Mouse (Mus musculus) retina, postnatal 7 days (tissue): Measurements from ENCODE around the gene Gabpb2.

Experiments used
- DNase-seq: peaks from one replicate; pipeline ENCODE4 v3.0.0-alpha.2; 2012; ENCODE audit warnings: low read depth, low spot score

Gene Gabpb2

GRCm38 (mm10) chr3:95195772-95196171 is 21.9 kb downstream of the Gabpb2 start:
- no peak for DNase-seq

GRCm38 (mm10) chr3:95194721-95195135 is 23.0 kb downstream of the Gabpb2 start:
- DNase-seq: no peak

GRCm38 (mm10) chr3:95186888-95187287 is 30.8 kb downstream of the Gabpb2 start:
- DNase-seq: no peak

- no peak for DNase-seq
Measured at GRCm38 (mm10) chr3:95186100-95186499, 31.6 kb downstream of the Gabpb2 start.

- DNase-seq: no peak
Measured at GRCm38 (mm10) chr3:95184796-95185577, 32.7 kb downstream of the Gabpb2 start.

- no peak for DNase-seq
Measured at GRCm38 (mm10) chr3:95181841-95182240, 35.9 kb downstream of the Gabpb2 start.

- DNase-seq: no peak
Measured at GRCm38 (mm10) chr3:95179890-95180289, 37.8 kb downstream of the Gabpb2 start.

- no peak for DNase-seq
Measured at GRCm38 (mm10) chr3:95178948-95179347, 38.8 kb downstream of the Gabpb2 start.

- no peak for DNase-seq
Measured at GRCm38 (mm10) chr3:95177583-95177982, 40.1 kb downstream of the Gabpb2 start.

- no peak for DNase-seq
Measured at GRCm38 (mm10) chr3:95176500-95176899, 41.2 kb downstream of the Gabpb2 start.

- peak; percentile 65 for DNase-seq
Measured at GRCm38 (mm10) chr3:95174011-95174592, 43.6 kb downstream of the Gabpb2 start.

GRCm38 (mm10) chr3:95173256-95173949 is 44.3 kb downstream of the Gabpb2 start:
- no peak for DNase-seq

- no peak for DNase-seq
Measured at GRCm38 (mm10) chr3:95172526-95173255, 45.0 kb downstream of the Gabpb2 start.

GRCm38 (mm10) chr3:95171105-95171504 is 46.6 kb downstream of the Gabpb2 start:
- no peak for DNase-seq

- DNase-seq: no peak
Measured at GRCm38 (mm10) chr3:95169996-95170395, 47.7 kb downstream of the Gabpb2 start.

- DNase-seq: no peak
Measured at GRCm38 (mm10) chr3:95164840-95165239, 52.9 kb downstream of the Gabpb2 start.

GRCm38 (mm10) chr3:95164256-95164550 is 53.5 kb downstream of the Gabpb2 start:
- no peak for DNase-seq

GRCm38 (mm10) chr3:95163419-95164255 is 54.1 kb downstream of the Gabpb2 start:
- no peak for DNase-seq

- no peak for DNase-seq
Measured at GRCm38 (mm10) chr3:95162345-95162628, 55.4 kb downstream of the Gabpb2 start.

GRCm38 (mm10) chr3:95161618-95162344 is 55.9 kb downstream of the Gabpb2 start:
- no peak for DNase-seq

GRCm38 (mm10) chr3:95161041-95161551 is 56.6 kb downstream of the Gabpb2 start:
- DNase-seq: no peak
